Mouse (Mus musculus) neutrophil, adult 5-6 weeks (primary cell): Measurements from ENCODE around the gene Vmn1r24. TPM values are rescaled to one million over a fixed set of nuclear protein-coding genes. Genes with fewer than 3 reads are reported as not detected.
"Not testable (repeated sequence)": the region's sequence is repeated elsewhere in the genome, so short reads cannot be mapped to it uniquely, and the experiment has no call there.

Experiments
- ATAC-seq: fragments of 151-379, 151-347 bp; 2 replicates; pipeline ENCODE4 v1.8.0; 2017; ENCODE audit warnings: mild to moderate bottlenecking, moderate TSS enrichment; ENCODE audit not compliant: insufficient number of reproducible peaks, poor library complexity, low FRiP score, severe bottlenecking; ENCODE audit errors: extremely low read depth
- total RNA-seq: library from RNA; stranded (forward); fragments of 200-1000 nt; gene quantifications from 2 replicates; pipeline ENCODE4 v1.2.3, GENCODE M21; 2017

Vmn1r24 gene
- 0.47 TPM in 1 of 2 replicates, not detected in the other for total RNA-seq

GRCm38 (mm10) chr6:57961403-57961802, at the start of gene Vmn1r24:
TSS of gene Vmn1r24 (minus strand) at chr6:57961503.
- not testable (repeated sequence) for ATAC-seq

DNA sequence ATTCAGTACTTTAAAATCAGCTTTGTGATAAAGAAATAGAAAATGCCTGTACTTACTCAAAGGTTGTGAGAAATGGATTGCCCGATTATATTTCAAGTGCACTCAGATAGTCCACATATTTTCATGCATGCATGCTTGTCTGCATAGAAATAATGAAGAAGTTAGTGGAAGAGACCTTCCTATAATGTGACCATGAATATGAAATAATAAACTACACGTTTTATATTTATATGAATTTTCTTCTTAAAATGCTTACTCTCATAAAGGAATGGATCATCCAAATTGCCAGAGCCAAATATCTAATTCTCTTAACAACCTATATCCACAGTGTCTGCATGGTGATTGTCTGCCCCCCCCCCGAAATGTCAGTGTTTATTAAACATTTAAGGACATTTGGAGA, 19.4 kb upstream of the Vmn1r24 start, which contains the start of gene Vmn1r25:
TSS of gene Vmn1r25 (minus strand) at position 101 of the 400 bp plus-strand sequence.
- no peak for ATAC-seq

GRCm38 (mm10) chr6:57926738-57927137, 34.6 kb downstream of the Vmn1r24 start, which contains the start of gene Vmn1r23:
TSS of gene Vmn1r23 (minus strand) at chr6:57926838.
- no peak for ATAC-seq

GRCm38 (mm10) chr6:57907928-57908327, 53.4 kb downstream of the Vmn1r24 start, which contains the start of gene Vmn1r22:
TSS of gene Vmn1r22 (minus strand) at chr6:57908028.
- ATAC-seq = no peak

Other genes starting within 250 kb of the Vmn1r24 start
- 15.6 and 19.4 TPM in 2 replicates for gene Vopp1, start 136.3 kb downstream of the Vmn1r24 start, total RNA-seq
- gene Vmn1r21, start 111.2 kb downstream of the Vmn1r24 start, total RNA-seq = not detected in 2 replicates
- not detected in 2 replicates for gene Vmn1r22, start 53.5 kb downstream of the Vmn1r24 start, total RNA-seq
- gene Vmn1r23, start 34.7 kb downstream of the Vmn1r24 start, total RNA-seq = not detected in 2 replicates
- not detected in 2 replicates for gene Vmn1r25, start 19.3 kb upstream of the Vmn1r24 start, total RNA-seq
- gene Vmn1r26, start 53.7 kb upstream of the Vmn1r24 start, total RNA-seq = not detected in 2 replicates